Mouse (Mus musculus) ZHBTc4 (cell line): ENCODE measurements around the gene Mef2c.

Experiments
- DNase-seq: peaks from one replicate; pipeline ENCODE4 v3.0.0-alpha.2; 2011; ENCODE audit warnings: low read depth, low spot score

Gene Mef2c

GRCm38 (mm10) chr13:83571973-83572447 lies 68.2 kb downstream of the Mef2c start:
- DNase-seq = no peak

DNA sequence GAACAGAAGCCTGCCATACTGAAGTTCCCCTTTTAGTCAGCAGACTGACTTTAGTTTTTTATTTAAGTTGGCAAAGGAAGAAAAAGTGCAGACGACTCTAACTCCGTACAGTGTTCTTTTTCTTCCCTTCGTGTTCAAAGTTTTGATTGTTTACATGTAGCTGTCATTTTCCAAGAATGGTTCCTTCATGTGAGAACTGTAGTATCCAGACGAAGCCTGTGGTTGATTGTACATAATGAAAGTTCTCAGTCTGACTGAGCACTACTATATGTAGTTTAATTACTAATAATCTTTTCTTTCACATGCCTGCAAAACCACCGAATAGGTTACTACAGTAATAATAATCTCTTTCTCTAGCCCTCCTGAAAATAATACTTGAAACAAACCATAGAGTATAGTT lies 68.6 kb downstream of the Mef2c start:
- DNase-seq = no peak

DNA sequence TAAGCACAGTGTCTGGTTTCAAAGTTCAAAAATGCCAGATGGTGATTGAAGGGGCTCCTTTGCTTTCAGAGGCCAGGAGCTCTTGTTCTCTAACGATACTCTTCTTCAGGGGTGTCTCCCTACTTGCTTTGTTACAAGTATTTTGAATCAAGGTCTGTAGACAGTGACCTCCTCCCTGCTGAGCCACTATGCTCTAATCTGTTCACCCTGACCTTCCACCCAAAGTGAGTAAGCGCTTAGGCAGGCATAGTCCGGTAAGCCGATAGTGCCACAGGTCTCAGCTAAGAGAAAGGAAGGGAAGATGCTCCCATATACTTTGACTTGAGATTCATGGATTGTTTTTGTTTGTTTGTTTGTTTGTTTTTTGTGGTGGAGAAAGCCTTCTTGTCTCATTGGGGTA lies 69.5 kb downstream of the Mef2c start:
- DNase-seq = peak; percentile 22

DNA sequence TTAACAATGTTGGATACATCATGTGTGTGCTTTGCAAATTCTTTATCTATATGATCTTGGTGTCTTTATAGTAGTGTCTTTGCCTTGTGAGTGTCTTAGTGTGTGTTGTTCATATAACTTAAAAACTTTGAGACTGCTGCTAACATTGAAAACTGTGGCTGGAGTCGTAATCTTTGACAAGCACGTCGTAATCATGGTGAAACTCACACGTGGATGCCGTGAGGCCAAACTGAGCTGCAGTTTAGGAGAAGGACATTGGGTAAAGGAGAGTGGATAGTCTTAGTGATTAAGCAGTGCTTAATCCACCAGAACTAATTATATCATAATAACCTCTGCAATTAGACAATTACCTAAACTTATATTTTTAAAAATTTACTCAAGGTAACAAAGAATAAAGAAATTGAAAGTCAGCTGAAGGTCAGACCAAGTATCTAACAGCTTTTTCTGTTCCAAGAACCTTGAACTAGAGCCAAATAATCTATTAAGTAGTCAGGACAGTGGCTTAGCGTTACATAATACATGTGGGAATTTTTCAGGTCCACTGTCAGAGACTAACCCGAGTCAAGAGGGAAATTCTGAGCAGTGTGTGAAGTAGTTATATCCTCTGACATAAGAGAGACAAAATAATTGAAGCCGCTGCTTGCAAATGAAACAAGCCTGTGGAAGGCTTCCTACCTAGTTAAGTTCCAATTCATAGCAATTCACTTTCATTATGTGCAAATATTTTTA lies 70.2 kb downstream of the Mef2c start:
- no peak for DNase-seq

- no peak for DNase-seq
These were observed 71.0 kb downstream of the Mef2c start for GRCm38 (mm10) chr13:83574866-83575265.

DNA sequence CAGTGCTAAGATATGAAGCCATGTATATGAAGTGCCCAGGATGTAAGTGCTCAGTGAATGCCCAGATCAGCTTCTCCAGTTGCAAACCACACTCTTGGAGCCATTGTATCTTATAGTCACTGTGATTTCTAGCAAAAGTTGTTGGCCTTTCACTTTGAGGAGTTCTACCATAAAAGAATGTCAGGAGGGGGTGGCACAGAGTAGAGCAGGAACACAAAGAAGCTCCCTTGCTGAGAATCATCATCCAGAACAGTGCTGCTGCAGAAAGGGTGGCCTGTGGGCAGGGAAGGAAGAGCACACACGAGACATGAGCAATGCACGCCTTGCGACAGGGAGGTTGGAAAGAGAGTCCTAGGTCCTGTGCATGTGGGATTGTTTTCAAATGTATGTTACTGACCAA lies 75.6 kb downstream of the Mef2c start:
- no peak for DNase-seq

DNA sequence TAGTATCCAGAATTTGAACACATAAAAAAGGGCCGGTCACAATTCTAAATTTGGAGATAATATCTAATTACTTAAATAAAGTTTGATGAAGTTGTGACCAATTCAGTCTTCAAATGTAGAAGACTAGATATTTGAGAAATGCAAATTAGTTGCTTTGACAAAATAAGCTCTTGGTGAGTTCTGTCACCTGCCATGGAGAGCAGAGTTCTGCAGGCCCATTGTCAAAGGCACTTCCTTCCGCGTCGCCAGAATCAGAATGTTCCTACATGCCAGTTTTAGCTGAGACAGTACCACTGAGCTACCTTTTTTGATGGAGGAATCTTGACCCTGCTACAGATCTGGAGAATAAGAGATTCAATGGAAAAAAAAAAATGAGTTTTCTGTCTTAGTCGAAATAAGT lies 77.0 kb downstream of the Mef2c start:
- no peak for DNase-seq

- no peak for DNase-seq
These were observed 78.7 kb downstream of the Mef2c start for GRCm38 (mm10) chr13:83582564-83582963.

DNA sequence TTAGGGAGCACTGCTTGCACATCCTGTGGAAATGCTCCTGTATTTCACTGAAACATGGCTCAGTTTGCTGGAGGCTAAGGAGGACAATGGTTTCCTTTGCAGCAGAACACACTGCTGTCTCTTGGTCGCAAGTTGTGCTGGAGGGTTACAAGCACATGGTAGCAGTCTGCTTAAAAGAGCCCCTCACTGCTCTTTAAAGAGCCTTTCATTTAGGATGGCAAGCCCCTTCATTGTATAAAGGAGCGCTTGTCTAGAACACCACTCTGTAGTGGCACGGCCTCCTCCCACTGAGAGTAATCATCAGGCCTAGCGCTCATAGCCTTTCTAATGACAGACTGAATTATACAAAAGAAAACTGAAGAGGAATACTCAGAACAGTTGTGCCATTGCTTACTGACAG lies 80.0 kb downstream of the Mef2c start:
- no peak for DNase-seq

DNA sequence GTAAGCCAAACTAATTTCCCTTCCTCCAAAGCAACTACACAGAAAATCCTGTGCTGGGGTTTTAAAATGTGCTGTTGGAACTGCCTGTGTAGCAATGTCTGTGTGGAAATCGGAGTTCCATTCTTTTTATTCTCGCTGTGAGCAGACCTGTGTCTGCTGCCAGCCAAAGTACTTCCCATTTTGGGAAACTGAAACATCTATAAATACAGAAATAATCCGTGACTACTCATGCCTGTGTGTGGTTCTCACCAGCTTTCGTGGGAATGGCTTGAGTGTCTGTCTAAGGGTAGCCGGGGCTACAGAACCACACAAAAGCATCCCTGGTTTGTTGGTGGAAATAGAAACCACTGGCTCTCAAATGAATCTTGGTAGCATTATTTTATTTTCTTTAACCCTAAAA lies 81.5 kb downstream of the Mef2c start:
- no peak for DNase-seq

GRCm38 (mm10) chr13:83588186-83588585 lies 84.4 kb downstream of the Mef2c start:
- DNase-seq = no peak

DNA sequence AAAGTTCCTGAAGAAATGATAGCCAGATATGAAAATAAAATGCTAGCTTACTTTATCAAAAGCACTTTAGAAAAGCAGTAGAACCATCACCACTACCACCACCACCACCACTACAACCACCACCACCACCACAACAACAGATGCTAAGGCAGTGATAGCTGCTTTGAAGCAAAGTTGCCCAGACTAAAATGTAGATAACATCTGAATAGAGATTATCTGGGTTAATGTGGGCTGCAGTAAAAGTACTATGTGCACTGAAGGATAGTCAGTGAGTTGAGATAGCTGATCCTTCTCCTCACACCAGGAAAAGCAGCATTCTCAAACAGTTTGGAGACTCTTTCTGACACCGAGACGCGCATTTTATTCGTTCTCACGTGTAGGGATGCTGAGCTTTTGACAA lies 87.1 kb downstream of the Mef2c start:
- no peak for DNase-seq

- no peak for DNase-seq
These were observed 91.6 kb downstream of the Mef2c start for GRCm38 (mm10) chr13:83595429-83595828.

DNA sequence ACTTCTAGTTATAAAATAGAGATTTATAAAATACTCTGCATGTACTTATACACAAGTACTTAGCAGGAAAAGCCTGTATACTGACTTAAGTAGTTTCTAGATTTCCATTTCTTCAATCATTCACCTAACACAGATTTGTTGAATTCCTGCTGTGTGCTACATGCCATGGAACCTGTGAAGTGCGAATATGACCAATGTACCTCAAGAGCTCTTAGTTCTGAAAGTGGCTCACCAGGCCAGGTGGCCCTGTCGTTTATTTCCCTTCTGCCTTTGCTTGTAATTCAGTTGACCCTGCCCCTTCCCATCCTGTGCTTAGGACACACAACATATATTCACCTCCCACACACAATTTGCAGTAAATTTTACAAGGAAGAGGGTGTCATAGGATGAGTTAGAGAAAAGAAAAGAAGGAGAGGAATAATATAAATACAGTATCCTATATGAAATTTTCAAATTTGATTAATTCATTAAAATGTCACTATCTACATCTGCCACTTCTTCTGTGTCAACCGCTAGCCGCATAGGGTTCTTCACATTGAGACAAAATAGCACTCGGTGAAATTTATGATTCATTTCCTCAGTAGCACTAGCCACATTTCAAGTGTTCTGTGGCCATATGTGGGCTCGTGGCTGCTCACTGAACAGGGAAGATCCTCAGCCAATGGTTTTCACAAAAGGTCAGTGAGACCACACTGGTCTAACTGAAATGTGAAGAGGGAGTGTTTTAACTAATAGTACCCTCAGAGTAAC lies 93.3 kb downstream of the Mef2c start:
- no peak for DNase-seq

- DNase-seq = no peak
These were observed 93.9 kb downstream of the Mef2c start for GRCm38 (mm10) chr13:83597739-83598210.

DNA sequence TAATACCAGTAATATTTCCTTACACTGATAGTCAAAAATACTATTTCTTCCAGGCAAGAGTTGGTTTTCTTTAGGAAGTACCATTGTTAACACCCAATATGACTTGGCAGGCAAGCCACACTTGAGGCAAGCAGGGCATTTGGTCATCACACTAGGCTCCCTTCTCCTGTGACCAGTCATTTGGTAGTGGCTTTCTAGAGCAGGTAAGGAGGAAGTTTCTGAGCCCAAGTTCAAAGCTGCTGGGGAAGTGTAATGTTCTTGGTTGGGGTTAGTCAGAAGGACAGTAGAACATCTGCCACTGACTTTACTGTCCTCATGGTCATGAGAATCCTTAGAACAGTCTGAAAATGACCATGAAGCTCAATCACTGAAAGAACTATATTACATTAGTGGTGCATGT lies 96.5 kb downstream of the Mef2c start:
- DNase-seq = no peak

DNA sequence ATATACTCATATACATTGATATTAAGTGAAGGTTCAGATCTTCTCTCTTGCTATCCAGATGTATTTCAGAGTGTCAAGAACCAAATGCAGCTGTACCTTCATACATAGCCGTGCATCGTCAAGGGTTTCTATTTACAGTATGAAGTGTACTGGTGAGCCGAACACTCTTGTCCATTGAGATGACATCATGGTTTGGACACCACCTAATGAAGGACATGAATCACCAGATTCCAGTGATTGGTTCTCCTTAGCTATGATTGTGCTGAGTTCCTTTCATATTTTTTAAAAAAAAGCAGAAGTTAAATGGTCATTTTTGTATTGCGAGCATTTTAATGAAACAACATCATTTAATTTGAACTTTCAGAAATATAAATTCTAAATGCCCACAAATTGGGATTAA lies 97.9 kb downstream of the Mef2c start:
- DNase-seq = no peak

DNA sequence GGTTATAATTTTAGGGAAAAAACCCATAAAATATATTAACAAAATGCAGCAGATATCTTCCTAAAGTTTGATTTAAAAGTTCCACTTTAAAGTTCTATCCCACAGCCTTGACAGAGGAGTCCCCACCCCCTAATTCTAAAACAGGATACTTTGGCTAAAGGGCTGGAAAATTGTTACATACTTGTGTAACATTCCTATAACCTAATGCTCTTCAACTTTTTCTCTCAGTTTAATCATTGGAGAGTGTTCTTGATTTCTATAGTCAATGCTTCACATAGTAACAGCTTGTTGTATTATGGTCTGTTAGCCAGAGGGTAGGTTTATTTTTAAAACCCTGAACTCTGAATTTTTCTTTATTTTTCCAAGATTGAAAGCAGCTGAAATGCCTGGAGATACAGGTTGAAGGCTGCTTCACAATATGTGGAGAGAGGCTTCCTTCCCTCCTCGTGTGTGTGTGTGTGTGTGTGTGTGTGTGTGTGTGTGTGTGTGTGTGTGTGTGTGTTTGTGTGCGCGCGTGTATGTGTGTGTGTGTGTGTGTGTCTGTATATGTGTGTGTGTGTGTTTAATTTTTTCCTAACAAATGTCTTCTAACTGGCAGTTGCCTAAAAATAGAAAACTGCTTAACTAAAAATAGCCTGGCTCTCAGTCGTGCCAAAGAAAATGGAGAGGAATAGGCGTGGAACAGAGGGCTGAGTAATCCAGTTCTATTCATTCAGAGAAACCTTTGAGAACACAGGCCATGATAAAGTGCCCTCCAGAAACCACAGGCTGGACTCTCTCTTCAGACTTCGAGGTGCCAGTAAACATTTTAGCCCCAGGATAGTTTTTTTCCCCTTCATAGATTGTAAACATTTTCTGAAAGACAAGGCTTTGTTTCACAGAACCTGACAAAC lies 99.8 kb downstream of the Mef2c start:
- DNase-seq = no peak

DNA sequence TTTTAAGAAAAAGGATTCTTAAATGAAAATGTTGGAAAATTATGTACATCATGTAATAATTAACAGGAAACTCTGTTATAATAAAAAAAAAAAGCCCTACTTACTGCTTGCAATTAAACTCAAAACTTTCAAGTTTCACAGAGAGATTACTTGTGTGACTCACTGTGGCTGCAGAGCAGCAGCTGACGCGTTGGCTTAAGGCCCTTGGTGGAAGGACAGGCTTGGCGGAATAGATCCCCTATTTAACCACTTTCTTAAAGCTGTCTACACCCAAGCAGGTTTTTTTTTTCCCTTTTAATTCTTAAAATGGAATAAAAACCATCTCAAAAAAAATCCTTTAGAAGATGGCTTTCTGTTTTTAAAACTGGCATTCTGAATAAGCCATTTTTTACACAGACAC lies 100.5 kb downstream of the Mef2c start:
- no peak for DNase-seq

- DNase-seq = peak; percentile 9
These were observed 101.0 kb downstream of the Mef2c start for GRCm38 (mm10) chr13:83604785-83605184.

- DNase-seq = no peak
These were observed 104.2 kb downstream of the Mef2c start for GRCm38 (mm10) chr13:83607883-83608581.
